Mouse (Mus musculus) kidney, postnatal 25 days (tissue): Measurements from ENCODE around the gene A930033H14Rik.
A peak's percentile ranks its signal among the peaks of the same experiment; 100 is the strongest.

Source experiments
- DNase-seq, 2 experiments: peaks; one replicate each; pipeline ENCODE4 v3.0.0; 2021; ENCODE audit warnings: mixed read lengths in 2 of 2

The A930033H14Rik gene

DNA sequence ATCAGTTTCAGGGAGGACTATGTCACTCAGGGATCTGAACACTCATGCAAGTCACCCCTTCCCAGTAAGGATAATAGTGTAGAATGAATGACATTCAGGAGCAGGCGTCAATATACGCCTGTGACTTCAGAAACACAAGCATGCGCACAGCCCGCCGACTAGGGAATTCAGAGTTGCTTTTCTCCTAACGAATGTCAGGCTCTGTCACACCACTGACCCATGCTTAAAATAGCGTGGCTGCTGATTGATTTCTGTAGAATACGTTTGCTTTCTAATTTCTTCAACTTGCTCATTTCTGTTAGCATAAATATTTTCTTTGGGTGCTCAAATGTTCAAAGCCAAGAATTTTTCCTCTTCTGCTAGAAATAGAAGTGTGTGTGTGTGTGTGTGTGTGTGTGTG, 13.1 kb upstream of the A930033H14Rik start:
- no peak for DNase-seq

DNA sequence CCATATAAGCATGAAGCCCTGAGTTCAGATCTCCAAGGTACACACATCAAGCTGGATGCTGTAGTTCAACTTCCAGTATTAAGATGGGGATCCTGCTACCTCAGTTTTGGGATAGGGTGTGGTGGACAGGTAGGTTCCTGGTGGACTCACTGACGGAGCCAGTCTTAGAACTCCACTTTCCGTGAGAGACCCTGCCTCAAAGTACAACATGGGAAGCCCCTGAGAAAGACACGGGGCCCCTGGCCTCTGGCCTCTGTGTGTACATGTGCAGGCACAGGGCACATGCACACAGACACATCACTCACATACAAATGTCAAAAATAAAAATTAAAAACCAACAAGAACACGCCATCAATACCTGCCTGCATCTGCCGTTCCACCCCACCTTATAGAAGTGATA, 12.6 kb upstream of the A930033H14Rik start:
- DNase-seq = no peak

DNA sequence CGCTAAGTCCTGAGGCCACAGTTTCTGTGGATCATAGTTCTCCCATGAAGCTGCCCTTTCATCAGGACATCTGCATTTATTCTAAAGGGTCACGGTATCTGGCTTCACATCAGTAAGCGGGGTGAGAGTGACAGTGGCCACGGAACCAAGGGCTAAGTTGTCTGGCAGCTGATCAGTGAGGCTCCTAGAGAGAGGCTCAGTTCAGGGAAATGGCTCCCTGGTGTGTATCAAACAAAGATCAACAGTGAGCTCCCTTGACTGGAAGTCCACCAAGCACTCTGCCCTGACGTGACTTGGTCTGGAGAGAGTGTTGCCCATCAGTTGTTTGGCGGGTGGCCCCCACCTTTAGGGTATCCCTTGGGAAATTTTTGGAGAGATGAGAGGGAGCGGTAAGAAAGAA, 11.4 kb upstream of the A930033H14Rik start:
- DNase-seq = no peak

DNA sequence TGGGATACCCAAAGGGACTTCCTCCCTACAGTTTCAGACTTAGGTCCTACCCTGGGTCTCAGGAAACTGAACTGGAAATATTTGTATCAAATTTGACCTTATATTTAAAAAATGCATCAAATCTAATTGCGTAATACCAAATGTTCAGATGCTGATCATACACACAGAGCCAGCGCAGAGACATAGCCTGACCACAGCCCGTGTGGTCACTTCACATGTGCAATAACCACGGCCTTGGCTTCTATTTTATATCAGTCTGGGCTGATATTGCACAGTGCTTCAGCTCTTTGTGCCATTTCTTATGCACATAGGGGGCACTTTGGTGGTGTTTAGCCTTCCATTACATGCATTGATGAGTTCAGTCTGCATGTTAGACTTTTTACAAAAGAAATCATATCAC, 10.3 kb upstream of the A930033H14Rik start:
- no peak for DNase-seq

DNA sequence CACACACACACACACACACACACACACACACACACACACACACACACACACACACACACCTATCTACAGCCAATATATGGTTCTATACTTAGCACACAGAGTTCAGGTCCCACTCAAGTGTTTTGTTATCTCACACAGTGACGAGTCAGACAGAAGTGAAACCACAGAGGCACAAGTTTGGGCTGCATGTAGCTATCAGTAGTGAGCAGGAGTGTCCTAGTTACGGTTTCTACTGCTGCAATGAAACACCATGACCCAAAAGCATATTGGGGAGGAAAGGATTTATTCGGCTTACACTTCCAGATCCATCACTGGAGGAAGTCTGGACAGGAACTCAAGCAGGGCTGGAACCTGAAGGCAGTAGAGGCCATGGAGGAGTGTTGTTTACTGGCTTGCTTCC, 9.1 kb upstream of the A930033H14Rik start:
- no peak for DNase-seq

DNA sequence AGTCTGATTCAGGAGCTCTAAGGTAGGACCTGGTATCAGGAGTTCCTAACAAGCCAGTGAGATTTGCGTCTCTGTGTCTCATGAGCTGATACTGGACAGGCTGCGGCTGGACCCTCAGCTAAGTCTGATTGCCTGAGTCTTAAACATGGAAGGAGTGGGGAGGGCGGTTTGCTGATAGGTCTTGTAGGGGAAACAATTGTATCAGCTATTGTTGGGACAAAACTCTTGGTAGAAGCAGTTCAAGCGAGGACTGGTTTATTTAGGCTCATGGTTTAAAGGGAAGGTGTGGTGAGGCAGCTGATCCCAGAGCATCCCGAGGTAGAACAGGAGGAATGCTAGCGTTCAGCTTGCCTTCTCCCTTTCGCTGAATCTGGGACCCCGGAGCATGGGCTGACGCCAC, 8.2 kb upstream of the A930033H14Rik start:
- no peak for DNase-seq

DNA sequence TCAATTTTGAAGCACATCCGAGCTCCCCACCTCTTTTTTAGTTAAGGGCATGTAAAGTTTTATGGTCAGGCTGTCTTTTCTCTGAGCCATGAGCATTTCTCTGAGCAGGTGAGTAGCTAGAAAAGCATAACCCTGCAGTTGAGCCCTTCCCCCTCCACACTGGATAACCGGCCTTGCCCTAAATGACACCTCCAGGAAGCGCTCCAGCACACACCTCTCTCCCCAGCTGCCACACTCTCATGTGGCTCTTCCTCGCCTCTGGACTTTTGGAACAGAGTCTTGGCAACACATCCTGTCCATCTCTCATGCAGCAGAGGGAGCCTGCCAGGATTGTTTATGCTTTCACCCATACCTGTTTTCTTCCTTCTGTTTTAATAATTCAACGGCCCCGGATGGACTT, 7.4 kb upstream of the A930033H14Rik start:
- DNase-seq = peak; percentile 68 to 91

DNA sequence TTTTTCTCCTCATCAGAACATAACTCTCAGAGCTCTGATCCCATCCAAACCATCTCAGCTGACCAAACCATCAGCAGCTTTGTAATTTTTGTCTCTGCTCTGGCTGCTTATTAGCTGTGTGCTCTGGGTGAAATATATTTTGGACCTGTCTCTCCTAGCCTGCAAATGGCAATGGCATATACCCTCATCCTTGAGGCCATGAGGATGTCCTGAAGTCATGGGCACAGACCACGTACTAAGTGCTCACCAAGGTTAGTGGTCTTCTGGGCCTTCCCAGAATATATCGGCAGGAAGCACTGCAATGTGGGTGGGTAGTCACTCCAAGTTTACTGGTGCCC, 6.4 kb upstream of the A930033H14Rik start:
- no peak for DNase-seq

DNA sequence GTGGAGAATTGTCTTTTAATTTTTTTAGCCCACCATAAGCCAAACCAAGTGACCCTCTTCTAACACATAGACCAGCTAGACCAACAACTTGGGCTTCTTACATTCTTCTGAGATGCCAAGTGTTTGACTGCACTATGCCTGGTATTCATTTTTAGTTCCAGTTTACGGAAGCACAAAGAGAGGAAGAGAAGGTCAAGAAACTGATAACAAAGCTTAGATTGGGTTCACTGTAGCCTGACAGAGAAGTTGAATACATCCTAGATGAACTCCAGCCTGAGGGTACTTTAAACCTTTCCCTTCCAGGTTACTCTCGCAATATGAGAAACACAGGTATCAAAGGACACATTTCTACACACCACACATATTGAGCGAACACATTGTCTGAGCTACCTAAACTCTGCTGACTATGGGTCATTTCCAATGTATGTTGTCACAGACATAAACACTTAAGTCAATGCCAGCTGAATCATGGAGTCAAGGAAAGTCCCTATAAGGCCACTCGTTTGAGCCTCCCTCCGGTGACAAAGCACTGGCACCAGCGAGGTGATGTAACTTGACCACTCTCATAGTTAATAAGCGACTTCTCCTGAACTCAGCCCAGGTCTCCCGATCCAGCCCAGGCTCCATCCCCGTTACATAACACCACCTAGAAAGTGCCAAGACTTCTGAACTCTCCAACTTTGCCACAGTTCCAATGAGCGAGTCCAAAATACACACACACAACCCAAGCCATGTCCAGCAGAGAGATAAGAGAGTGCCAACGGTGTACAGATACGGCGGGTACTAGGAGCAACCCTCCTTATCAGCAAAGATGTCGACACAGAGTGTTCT, 5.8 kb upstream of the A930033H14Rik start:
- peak; percentile 79 to 91 for DNase-seq

DNA sequence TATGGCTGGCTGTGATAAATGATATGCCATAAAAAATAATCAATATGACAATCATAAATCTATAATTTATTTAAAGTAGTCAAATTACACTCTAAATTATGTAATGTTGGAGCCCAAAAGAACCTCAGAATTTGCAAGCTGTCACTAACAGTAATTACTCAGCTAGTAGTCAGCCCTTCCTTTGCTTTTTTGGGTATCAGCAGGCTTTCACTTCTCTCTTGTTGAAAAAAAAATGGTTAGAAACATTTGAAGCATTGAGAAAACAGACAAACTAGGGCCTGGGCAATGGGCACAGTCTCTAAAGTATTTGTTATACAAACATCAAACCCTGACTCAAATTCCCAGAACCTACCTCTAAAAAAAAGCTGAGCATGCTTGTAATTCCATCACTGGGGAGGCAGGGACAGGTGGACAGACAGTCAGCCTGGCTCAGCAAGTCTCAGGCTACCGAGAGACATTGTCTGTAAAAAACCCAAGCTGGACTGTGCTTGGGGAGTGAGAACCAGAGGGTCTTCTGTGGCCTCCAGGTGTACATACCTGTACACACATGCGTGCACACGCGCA, 4.3 kb upstream of the A930033H14Rik start:
- DNase-seq = peak in 1 of 2 experiments; percentile 35

DNA sequence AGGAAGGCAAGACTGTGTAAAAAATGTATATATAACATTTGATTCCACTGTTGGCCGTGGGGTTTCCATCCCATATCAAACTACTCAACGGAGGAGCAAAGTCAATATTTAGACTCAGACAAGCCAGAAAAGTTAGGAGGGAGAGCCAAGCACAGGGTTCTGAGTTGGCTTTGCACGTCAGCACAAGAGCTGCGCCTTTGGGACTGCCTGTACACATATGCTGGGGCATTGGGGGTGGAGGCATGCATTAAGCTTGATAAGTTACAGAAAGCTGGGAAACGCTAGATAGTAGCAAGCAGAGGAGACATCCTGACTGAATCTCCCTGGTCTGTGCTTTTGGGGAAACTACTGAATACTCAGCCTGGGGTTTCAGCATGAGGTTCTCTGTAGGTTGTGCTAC, 1.1 kb upstream of the A930033H14Rik start:
- DNase-seq = peak in 1 of 2 experiments; percentile 48

DNA sequence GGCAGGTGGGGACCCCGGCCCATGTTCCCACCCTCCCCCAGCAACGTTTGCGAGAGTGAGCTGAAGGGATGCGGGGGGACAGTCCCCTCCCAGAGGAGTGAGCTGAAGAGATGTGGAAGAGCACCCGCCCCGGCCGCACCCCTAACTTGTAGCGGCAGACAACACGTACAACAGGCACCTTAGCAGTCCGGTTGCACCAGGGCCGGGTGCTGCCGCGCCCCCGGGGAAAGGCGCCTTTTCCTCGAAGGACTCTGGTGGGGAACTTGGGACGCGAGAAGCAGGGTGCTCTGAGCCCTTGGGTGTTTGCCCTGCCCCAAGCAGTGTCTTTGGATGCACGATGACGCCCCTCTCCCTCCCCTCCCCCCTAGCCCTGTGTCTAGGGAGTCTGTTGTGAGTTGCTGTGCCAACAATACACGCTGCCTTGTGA, 566 bp upstream of the A930033H14Rik start:
- DNase-seq = peak; percentile 24 to 67

DNA sequence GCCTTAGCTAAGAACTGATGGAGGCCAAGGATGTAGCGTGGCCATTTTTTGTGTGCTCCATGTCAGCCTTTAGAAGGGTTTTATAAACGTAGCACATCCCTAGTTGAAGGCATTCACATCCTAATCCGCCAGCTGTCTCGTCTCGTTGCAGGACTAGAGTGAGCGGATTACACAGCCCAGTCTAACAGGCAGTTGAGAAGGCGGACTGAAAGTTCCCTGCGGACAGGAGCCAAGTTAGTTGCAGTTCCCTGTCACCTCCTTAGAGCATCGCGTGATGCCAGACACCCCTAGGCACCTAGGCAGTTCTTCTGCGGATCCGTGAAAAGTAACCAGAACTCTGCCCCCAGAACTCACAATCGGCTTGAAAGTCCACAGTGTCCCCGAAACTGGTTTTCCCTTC, 922 bp downstream of the A930033H14Rik start:
- peak; percentile 44 to 72 for DNase-seq

DNA sequence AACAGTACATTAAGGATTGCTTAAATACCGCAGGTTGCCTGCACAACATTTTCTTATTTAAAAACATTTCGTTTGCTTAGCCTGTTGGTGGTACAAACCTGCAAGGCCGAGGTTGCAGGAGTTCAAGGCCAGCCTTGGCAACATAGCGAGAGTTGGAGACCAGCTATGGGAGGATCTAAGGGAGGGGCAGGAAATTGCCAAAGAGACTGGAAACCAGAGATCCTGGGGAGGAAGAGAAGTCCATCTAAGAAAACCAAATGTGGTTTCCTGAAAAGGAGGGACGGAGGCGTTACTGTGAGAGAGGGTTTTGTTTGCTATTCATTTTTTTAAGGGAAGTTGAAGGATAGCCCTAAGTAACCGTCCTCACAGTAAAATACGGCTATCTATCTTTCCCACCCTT, 1.3 kb downstream of the A930033H14Rik start:
- peak; percentile 33 to 52 for DNase-seq

DNA sequence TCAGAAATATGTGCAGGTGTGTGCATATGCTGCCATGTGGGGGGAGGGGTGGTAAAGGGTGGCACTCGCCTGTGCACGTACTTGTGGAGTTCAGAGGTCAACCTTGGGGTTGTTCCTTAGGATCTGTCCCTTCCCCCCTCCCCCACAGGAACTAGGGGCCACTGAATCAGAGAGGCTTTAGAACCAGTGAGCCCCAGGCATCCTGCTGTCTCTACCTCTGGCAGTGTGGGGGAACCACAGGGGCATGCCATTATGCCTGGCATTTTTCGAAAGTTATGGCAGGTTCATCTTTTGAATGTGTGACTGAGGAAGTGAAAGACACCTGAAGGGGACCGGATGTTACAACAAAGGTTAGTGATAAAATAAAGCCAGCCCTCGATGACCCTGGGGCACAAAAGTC, 2.2 kb downstream of the A930033H14Rik start:
- DNase-seq = peak in 1 of 2 experiments; percentile 48

DNA sequence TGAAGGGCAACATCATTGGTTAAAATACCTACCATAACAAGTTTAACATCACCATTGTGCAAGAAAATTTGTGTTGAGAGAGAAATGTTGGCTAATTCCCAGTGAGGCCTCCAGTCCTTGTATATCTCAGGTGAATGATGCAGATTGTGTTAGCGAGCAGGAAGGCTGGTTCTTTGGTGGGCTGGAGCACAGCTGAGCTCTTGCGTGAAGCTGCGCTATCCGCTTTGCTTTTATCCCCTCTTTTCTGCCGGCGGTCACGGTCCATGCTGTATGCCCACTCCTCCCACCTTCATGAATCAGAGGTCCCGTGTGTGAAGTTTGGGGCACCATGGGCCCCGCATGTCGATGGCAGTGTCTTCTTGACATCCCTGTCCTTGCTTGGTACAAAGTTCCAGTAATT, 2.9 kb downstream of the A930033H14Rik start:
- no peak for DNase-seq

DNA sequence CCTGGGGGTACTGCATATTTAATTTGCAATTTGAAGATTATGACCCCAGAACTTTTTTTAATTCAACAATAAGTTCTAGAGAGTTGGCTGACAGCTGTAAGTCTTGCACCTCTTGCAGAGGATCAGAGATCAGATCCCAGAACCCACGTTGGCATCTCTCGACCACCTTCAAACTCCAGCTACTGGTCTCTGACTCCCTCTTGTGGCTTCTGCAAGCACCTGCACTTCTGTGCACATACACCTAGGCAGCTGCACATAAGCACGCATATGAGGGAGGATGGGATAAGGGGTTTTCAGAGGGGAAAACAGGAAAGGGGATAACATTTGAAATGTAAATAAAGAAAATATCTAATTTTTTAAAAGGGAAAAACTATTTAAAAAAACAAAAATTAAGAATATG, 4.2 kb downstream of the A930033H14Rik start:
- no peak for DNase-seq

DNA sequence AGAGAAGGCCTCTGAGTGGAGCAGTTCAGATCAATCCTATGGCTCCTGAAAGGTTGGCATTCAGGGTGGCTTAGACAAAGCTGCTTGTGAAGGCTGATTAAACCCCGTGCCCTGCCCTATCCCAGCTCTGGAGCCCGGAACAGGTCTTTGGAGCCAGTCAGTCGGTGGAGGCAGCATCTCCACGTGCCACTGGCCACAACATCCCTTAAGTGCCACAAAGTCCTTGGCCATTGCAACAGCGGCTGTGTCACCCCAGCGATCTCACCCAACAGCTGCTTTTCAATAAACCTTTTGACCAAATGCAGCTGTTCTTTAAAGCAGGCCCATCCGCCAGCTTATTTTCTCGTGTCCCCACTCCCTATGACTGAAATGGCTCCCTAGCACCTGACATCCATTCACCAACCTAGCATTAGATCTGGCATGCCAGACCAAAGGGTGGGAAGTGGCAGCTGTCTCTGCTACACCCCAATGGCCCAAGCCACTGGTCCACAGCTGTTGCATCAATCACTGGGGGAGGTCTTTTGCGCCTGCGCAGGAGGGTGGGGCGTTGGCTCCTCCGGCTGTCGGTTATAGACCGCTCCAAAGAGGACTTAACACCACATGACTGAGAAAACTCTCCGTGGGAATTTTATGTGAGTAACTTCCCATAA, 4.8 kb downstream of the A930033H14Rik start:
- no peak for DNase-seq

DNA sequence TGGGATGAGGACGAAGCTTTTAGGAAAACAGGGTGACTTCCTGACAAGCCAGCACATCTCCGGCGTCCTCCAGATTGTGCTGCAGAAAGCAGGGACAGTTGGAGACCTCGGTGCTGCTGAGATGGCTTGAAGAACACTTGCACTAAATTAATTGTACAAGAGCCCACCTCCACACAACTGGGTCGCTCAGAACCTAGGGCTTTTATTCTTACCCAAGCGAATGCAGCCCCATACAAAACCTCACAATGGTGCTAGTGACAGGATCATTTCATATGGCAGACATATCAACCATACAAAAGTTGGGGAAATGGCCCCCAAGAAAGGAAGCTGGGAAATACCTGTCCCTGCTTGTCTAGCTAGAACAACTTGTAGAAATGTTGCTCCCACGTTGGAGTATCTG, 5.4 kb downstream of the A930033H14Rik start:
- DNase-seq = no peak

DNA sequence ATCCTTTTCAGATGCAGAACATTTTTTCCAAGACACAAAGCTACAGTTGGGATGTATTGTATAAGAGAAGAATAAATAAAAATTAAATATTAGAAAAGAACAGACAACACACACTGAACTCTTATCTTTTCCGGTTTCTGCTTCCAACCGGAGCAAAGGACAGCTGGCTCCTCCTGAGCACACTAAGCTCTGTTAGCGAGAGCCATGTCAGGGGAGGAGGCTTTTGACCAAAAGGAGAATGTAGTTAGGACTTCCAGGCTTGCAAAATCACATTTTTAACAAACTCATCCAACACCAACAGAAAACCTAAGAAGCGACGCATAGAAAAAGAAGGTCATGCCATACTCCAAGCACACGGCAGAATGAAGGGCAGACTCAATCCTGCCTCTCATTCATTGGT, 6.8 kb downstream of the A930033H14Rik start:
- no peak for DNase-seq

DNA sequence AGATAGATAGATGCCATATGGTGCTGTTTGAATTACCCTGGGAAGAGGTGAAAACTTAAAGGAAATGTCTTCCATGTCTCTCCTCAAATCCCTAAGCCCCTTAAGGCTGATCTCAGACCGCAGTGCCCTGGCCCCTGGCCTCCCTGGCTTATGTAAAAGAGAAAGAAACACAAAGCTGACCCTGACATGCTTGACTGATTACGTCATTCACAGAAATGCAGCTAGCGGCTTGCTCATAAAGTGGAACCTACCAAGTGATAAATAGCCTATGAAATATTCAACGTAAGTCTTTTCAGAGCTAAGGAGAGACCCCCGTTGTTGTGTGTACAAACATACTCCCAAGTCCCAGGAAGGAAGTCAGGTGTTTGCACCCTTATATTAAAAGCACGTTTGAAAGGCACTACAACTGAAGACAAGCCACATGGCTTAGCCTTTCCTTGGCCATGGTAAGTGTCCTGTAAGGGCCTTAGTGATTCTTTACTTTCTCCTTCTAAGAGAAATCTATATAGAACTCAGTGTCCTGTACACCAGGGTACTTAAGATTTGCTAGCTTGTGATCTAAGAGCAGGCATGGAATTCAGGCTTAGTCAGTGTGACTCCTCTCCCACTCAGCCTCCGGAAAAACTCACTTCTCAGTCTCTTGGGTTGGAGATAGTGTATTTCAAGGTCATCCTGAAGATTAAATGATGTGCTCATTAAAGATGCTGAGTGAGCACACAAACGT, 8.1 kb downstream of the A930033H14Rik start:
- DNase-seq = no peak

DNA sequence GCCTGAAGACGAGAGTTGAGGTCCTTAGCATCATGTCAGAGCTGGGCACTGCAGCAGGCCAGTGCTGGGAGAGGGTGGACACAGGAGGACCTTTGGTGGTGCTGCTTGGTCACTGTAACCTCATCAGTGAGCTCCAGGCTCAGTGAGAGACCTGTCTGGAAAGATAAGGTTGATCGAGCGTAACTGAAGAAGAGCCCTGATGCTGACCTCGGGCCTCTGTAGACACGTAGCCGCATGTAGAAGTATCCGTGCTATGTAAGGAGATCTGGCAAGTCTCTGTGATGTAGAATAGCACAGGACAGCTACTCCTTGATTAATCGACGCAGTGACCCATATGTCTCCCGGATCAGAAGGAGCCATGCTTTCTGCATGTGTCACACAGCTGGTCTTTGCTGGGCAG, 19.2 kb downstream of the A930033H14Rik start:
- no peak for DNase-seq

DNA sequence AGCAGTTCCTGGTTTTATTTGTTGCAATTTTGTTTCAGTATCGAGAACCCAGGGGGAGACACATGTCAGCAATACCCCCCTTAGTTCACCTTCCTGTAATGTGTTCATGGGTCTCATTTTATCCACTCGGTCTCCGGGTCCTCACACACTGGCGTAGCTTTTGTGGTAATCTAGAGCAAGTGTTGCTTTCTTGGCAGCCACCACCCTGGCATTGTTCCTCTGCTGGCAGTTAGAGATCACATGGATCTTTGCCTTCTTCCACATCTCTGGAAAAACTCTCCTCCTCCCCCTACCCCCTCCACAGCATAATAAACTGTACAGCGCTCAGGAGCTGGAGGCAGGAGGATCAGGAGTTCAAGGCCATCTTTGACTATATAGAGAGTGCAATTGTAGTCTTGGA, 20.6 kb downstream of the A930033H14Rik start:
- no peak for DNase-seq
